Mouse (Mus musculus) megakaryocyte progenitor cell, adult 5-6 weeks (primary cell): ENCODE results near the gene Vipr1. TPM values are rescaled to one million over a fixed set of nuclear protein-coding genes. Genes with fewer than 3 reads are reported as not detected.

ENCODE experiments used
- ATAC-seq: replicated peaks from 2 replicates; pipeline ENCODE4 v1.8.0; 2016; ENCODE audit warnings: mild to moderate bottlenecking, moderate TSS enrichment, inconsistent platforms; ENCODE audit not compliant: poor library complexity
- total RNA-seq, 2 experiments: library from RNA; stranded (forward) in 1 of 2; stranded (reverse) in 1 of 2; fragments of 157-497, 149-512 nt in 1 of 2; fragments of 200-1000 nt in 1 of 2; gene quantifications; 2 replicates each; pipeline versions ENCODE4 v1.2.3 to v1.2.4; 2015 to 2017

Vipr1 gene
- total RNA-seq, 2 experiments from 2014 or later: 0.12 TPM; not detected in 1

DNA sequence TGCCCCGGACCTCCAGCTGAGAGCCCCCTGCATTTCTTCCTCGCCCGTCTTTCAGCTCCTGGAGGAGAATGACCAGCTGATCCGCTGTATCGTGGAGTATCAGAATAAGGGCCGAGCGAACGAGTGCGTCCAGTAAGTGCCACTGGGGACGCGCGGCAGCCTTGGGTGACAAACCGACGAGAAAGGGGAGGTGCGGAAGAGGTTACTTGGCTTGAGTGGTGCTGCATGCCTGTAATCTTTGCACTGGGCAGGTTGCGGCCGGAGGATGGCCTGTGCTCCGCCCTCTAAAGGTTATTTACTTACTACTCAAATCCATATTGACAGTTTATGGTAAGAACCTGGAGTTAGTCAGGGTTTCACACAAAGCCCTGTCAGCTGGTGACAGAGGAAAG lies 68.1 kb downstream of the Vipr1 start:
- ATAC-seq: peak; percentile 44

DNA sequence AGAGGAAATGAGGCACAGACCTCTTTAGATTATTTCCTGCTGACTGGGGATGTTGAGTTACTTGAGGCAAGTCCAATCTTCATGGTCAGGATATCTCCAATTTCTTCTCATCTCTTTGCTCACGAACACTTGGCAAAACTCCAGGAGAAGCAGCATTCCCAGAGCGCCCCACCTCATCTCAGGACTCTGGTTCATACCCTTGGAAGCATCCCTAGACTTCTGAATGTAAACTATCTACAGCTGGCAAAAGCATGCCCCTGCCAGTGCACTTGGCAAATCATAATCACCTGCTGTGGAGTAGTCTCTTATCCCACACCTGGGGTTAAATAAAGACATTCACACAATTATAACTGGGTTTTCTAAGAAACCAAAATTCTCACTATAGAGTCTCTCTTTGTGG lies 74.5 kb downstream of the Vipr1 start:
- no peak for ATAC-seq

- ATAC-seq: peak; percentile 17
Observed at GRCm38 (mm10) chr9:121718070-121718705, 75.7 kb downstream of the Vipr1 start.

- ATAC-seq: peak; percentile 91
Observed at GRCm38 (mm10) chr9:121718792-121719318, 76.3 kb downstream of the Vipr1 start, which contains the start of gene Nktr. Gene Nktr (plus strand): TSS chr9:121719169.

- ATAC-seq: peak; percentile 30
Observed at GRCm38 (mm10) chr9:121719347-121720331, 77.1 kb downstream of the Vipr1 start.

Other genes with a start within 250 kb of the Vipr1 start
- gene Cck, start 147.0 kb upstream of the Vipr1 start, total RNA-seq (2015): not detected in 2 replicates
- gene Cck, start 147.0 kb upstream of the Vipr1 start, total RNA-seq (2017): not detected in 2 replicates
- not detected in 2 replicates for gene Lyzl4, start 620 bp upstream of the Vipr1 start, total RNA-seq (2015)
- not detected in 2 replicates for gene Lyzl4, start 620 bp upstream of the Vipr1 start, total RNA-seq (2017)
- gene Sec22c, start 62.8 kb downstream of the Vipr1 start, total RNA-seq (2015): 11.1 and 11.5 TPM in 2 replicates
- 6.6 and 12.0 TPM in 2 replicates for gene Sec22c, start 62.8 kb downstream of the Vipr1 start, total RNA-seq (2017)
- gene Ss18l2, start 67.6 kb downstream of the Vipr1 start, total RNA-seq (2015): 43.7 and 71.4 TPM in 2 replicates
- 39.8 and 59.3 TPM in 2 replicates for gene Ss18l2, start 67.6 kb downstream of the Vipr1 start, total RNA-seq (2017)
- 92.4 and 140 TPM in 2 replicates for gene Nktr, start 76.5 kb downstream of the Vipr1 start, total RNA-seq (2015)
- 100.0 and 142 TPM in 2 replicates for gene Nktr, start 76.5 kb downstream of the Vipr1 start, total RNA-seq (2017)
- 0.05 and 0.62 TPM in 2 replicates for gene Zfp651, start 116.6 kb downstream of the Vipr1 start, total RNA-seq (2015)
- 0.24 TPM in 1 of 2 replicates, not detected in the other for gene Zfp651, start 116.6 kb downstream of the Vipr1 start, total RNA-seq (2017)
- gene Klhl40, start 134.9 kb downstream of the Vipr1 start, total RNA-seq (2015): not detected in 2 replicates
- 0.17 TPM in 1 of 2 replicates, not detected in the other for gene Klhl40, start 134.9 kb downstream of the Vipr1 start, total RNA-seq (2017)
- not detected in 2 replicates for gene Hhatl, start 149.8 kb downstream of the Vipr1 start, total RNA-seq (2015)
- not detected in 2 replicates for gene Hhatl, start 149.8 kb downstream of the Vipr1 start, total RNA-seq (2017)
- 0.42 TPM in 1 of 2 replicates, not detected in the other for gene Ccdc13, start 196.7 kb downstream of the Vipr1 start, total RNA-seq (2015)
- not detected in 2 replicates for gene Ccdc13, start 196.7 kb downstream of the Vipr1 start, total RNA-seq (2017)
- gene Higd1a, start 215.6 kb downstream of the Vipr1 start, total RNA-seq (2015): 89.9 and 101 TPM in 2 replicates
- 14.1 and 21.7 TPM in 2 replicates for gene Higd1a, start 215.6 kb downstream of the Vipr1 start, total RNA-seq (2017)